Mouse (Mus musculus) myocyte (in vitro differentiated cells): ENCODE data around the gene Magix. TPM values are rescaled to one million over a fixed set of nuclear protein-coding genes. Genes with fewer than 3 reads are reported as not detected.
"Not testable (repeated sequence)": the region's sequence is repeated elsewhere in the genome, so short reads cannot be mapped to it uniquely, and the experiment has no call there.

Experiments
- H3K27me3 ChIP-seq: one replicate; pipeline ENCODE4 v1.6.1; 2011; ENCODE audit not compliant: control insufficient read depth, insufficient read depth, insufficient read length
- H3K36me3 ChIP-seq: one replicate; pipeline ENCODE4 v1.6.1; 2011; ENCODE audit not compliant: control insufficient read depth, insufficient read depth
- H3K4me2 ChIP-seq: one replicate; pipeline ENCODE4 v1.6.1; 2011; ENCODE audit warnings: low read depth, control low read depth
- H3K4me3 ChIP-seq: one replicate; pipeline ENCODE4 v1.5.1; 2011; ENCODE audit warnings: mild to moderate bottlenecking, control low read depth, moderate library complexity
- H3K79me2 ChIP-seq: one replicate; pipeline ENCODE4 v1.6.1; 2011; ENCODE audit not compliant: control insufficient read depth, insufficient read depth
- H3ac ChIP-seq: one replicate; pipeline ENCODE4 v1.6.1; 2011; ENCODE audit not compliant: control insufficient read depth, insufficient read length
- CEBPB ChIP-seq: IDR thresholded peaks from 2 replicates; pipeline ENCODE4 v1.6.1; 2011; ENCODE audit warnings: mild to moderate bottlenecking, moderate library complexity; ENCODE audit not compliant: poor library complexity, insufficient read depth, severe bottlenecking
- E2F4 ChIP-seq: IDR thresholded peaks from one replicate; pipeline ENCODE4 v1.6.1; 2011; ENCODE audit warnings: mild to moderate bottlenecking, control low read depth, moderate library complexity; ENCODE audit not compliant: insufficient read depth
- MAX ChIP-seq: IDR thresholded peaks from one replicate; pipeline ENCODE4 v1.6.1; 2011; ENCODE audit warnings: low read depth, mild to moderate bottlenecking, control low read depth
- MYOD1 ChIP-seq, 3 experiments: IDR thresholded peaks; one replicate each; pipeline ENCODE4 v1.6.1; 2011; ENCODE audit warnings: control low read depth in 2 of 3, low read depth in 2 of 3, mild to moderate bottlenecking in 2 of 3, moderate library complexity in 1 of 3; ENCODE audit not compliant: insufficient read length in 2 of 3, control insufficient read depth in 1 of 3
- MYOG ChIP-seq, 3 experiments: IDR thresholded peaks; one replicate each; pipeline ENCODE4 v1.6.1; 2011; ENCODE audit warnings: control low read depth in 2 of 3, low read depth in 2 of 3, mild to moderate bottlenecking in 2 of 3; ENCODE audit not compliant: insufficient read length in 2 of 3, control insufficient read depth in 1 of 3, insufficient read depth in 1 of 3
- POLR2A ChIP-seq: IDR thresholded peaks from one replicate; pipeline ENCODE4 v1.6.1; 2011; ENCODE audit warnings: low read depth, mild to moderate bottlenecking, control low read depth, moderate library complexity; ENCODE audit not compliant: insufficient read length
- POLR2AphosphoS2 ChIP-seq: IDR thresholded peaks from one replicate; pipeline ENCODE4 v1.6.1; 2011; ENCODE audit warnings: low read depth, control low read depth; ENCODE audit not compliant: insufficient read length
- REST ChIP-seq: IDR thresholded peaks from one replicate; pipeline ENCODE4 v1.6.1; 2011; ENCODE audit warnings: mild to moderate bottlenecking, control low read depth, moderate library complexity; ENCODE audit not compliant: insufficient read depth, insufficient read length
- SRF ChIP-seq: IDR thresholded peaks from one replicate; pipeline ENCODE4 v1.6.1; 2011; ENCODE audit warnings: low read depth; ENCODE audit not compliant: control insufficient read depth, insufficient read length
- TCF12 ChIP-seq: IDR thresholded peaks from one replicate; pipeline ENCODE4 v1.6.1; 2011; ENCODE audit warnings: mild to moderate bottlenecking, control low read depth; ENCODE audit not compliant: poor library complexity, insufficient read depth, severe bottlenecking
- TCF3 ChIP-seq: IDR thresholded peaks from one replicate; pipeline ENCODE4 v1.6.1; 2011; ENCODE audit warnings: low read depth, control low read depth; ENCODE audit not compliant: insufficient read length
- USF1 ChIP-seq: IDR thresholded peaks from one replicate; pipeline ENCODE4 v1.6.1; 2011; ENCODE audit warnings: low read depth, mild to moderate bottlenecking, control low read depth, moderate library complexity
- polyA plus RNA-seq: library from polyadenylated mRNA; unstranded; fragments of >200 nt; fragmentation: generic; extraction: Trizol; gene quantifications from one replicate; pipeline ENCODE4 v1.2.1, GENCODE M21; 2012; ENCODE audit warnings: missing spikeins

The Magix gene
- polyA plus RNA-seq, 1 experiment: 0.05 TPM

DNA sequence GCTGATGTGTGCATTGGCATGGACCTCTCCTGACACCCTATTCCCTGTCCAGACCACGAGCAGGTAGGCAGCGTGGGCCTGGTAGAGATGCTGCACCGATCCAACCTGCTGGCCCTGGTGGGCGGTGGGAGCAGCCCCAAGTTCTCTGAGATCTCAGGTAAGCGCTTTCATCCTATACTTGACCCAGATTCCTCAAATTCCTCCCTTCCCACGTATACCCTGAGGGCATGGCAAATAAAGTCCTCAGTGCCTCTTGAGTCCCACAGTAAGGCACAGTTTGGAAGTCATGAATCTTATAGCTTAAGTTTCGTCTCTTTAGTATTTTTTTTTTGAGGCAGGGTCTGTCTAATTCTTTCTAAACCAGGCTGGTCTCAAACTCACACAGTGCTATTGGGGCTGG lies 43.1 kb upstream of the Magix start:
- Histone ChIP-seq H3ac (no peak overlapping the region), H3K4me3 (no peak overlapping the region), H3K79me2 (peaks cover 8% of the 10 kb centered on the region), H3K36me3 (no peaks in the 10 kb centered on the region), H3K4me2 (no peak overlapping the region), H3K27me3 (no peaks in the 10 kb centered on the region)
- no peak for TF ChIP-seq REST
- TF ChIP-seq E2F4: no peak
- no peak for TF ChIP-seq TCF12
- TF ChIP-seq USF1: no peak
- no peak for TF ChIP-seq MYOG (IDR thresholded peaks at IDR 0.05; ENCODE audit: control insufficient read depth in 1 of 3, insufficient read depth in 1 of 3, insufficient read length in 2 of 3, low read depth in 2 of 3)
- no peak for TF ChIP-seq CEBPB
- no peak for TF ChIP-seq SRF
- no peak for TF ChIP-seq POLR2AphosphoS2
- TF ChIP-seq TCF3: no peak
- TF ChIP-seq MAX: no peak
- no peak for TF ChIP-seq POLR2A
- TF ChIP-seq MYOD1 (IDR thresholded peaks at IDR 0.05; ENCODE audit: control insufficient read depth in 1 of 3, insufficient read length in 2 of 3, low read depth in 2 of 3): no peak

DNA sequence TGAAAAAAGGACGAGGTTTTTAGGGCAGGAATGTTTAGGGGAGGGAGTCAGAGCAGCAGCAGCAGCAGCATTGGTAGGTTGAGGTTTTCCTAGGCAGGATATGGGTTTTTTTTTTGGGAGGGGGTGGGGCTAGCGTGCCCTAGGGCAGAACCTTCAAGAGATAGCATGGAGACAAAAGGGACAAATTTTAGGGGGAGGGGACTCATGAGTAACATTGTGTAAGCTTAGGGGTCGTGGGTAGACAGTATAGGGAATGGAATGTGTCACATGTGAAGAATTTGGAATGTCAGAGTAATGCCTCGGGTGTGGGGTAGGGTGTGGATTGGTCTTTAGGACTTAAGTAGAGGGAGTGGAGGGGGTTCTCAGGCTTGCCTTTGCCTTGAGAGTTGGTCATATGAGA lies 41.6 kb upstream of the Magix start:
- Histone ChIP-seq H3K36me3 (no peaks in the 10 kb centered on the region), H3K4me2 (peak overlapping the region; percentile 68), H3K4me3 (peak overlapping the region; percentile 63), H3K27me3 (no peaks in the 10 kb centered on the region), H3K79me2 (peaks cover 8% of the 10 kb centered on the region), H3ac (peak overlapping the region; percentile 35)
- TF ChIP-seq POLR2A (no peak), SRF (no peak), E2F4 (no peak), REST (no peak), MAX (no peak), MYOD1 (IDR thresholded peaks at IDR 0.05; ENCODE audit: control insufficient read depth in 1 of 3, insufficient read length in 2 of 3, low read depth in 2 of 3) (no peak), CEBPB (no peak)

DNA sequence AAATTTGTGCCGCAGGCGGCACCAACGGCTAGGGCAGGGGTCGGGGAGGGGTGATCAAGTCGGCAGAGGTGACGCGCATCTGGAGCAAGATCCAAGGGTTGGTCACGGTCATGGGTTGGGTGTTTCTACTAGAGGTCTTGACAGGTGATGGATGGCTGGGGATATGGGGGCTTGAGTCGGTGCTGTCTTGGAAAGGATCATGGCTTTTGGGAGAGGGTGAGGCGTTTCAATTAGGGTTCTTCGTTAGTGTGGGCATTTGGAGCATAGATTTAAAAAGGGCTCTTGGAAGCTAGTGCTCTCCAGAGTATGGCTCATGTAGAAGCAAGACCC lies 41.2 kb upstream of the Magix start:
- peak overlapping the region; percentile 35 for H3ac ChIP-seq
- no peak for TF ChIP-seq REST
- TF ChIP-seq POLR2A: peak; percentile 37
- peak overlapping the region; percentile 68 for H3K4me2 ChIP-seq
- H3K36me3 ChIP-seq: no peaks in the 10 kb centered on the region
- H3K4me3 ChIP-seq: peak overlapping the region; percentile 63
- H3K27me3 ChIP-seq: no peaks in the 10 kb centered on the region
- peaks cover 8% of the 10 kb centered on the region for H3K79me2 ChIP-seq

DNA sequence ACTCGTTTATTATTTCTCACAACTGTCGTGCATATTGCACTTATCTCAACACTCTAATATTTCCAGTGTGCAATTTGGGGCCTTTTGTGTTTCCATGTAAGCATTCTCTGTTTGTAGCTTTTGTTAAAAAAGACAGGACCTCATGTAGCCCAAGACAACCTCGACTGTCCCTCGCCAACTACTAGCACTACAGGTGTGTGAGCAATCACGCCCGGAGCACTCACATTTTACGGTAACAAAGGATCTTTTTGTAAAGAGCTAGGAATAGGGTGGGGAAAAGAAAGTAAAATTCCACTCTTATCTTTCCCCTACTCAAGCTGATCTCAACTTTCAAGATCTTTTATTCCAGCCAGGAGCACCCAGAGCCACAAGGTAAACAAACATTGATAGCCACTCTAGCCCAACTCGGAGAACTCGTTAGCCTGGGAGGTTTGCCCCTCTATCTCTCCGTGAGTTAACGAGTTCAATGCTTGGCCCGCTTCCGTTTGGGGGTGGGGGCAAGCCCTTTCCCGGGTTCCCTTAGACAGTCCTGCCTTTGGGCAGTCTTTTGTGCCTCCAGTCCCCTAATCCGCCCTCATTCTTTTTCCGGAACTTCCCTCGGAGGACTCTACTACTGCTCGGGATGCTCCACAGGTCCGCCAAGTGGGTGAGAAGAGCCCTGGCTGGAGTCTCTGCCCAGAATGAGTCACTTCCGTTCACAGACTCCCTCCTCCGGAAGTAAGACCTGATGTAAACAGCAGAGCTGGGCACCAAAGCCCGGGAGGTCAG lies 40.6 kb upstream of the Magix start, which contains the start of gene Gm45208:
Gene Gm45208, plus strand, starts transcription at position 732 of the 768 bp plus-strand sequence.
- no peak for TF ChIP-seq POLR2A
- no peak for TF ChIP-seq E2F4
- TF ChIP-seq MYOD1 (IDR thresholded peaks at IDR 0.05; ENCODE audit: control insufficient read depth in 1 of 3, insufficient read length in 2 of 3, low read depth in 2 of 3): no peak
- peaks cover 8% of the 10 kb centered on the region for H3K79me2 ChIP-seq
- peak within 1 kb of the TSS; percentile 35 for H3ac ChIP-seq
- no peaks in the 10 kb centered on the region for H3K36me3 ChIP-seq
- H3K27me3 ChIP-seq: no peaks in the 10 kb centered on the region
- H3K4me3 ChIP-seq: peak within 1 kb of the TSS; percentile 63
- H3K4me2 ChIP-seq: peak within 1 kb of the TSS; percentile 87

DNA sequence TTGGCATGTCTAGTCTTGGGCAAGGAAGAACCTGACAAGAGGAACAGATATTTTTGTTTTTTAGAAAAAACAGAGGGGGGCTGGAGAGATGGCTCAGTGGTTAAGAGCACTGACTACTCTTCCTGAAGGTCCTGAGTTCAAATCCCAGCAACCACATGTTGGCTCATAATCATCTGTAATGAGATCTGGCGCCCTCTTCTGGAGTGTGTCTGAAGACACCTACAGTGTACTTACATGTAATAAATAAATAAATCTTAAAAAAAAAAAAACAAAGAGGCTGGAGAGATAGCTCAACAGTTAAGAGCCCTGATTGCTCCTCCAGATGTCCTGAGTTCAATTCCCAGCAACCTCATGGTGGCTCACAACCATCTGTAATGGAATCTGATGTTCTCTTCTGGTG lies 35.0 kb upstream of the Magix start:
- H3K4me3 ChIP-seq, H3K27me3 ChIP-seq: not testable (repeated sequence)

More for the DNA sequence above, 35.0 kb upstream of the Magix start:
- not testable (repeated sequence) for H3K79me2 ChIP-seq, H3K4me2 ChIP-seq, H3ac ChIP-seq, H3K36me3 ChIP-seq
